Mouse (Mus musculus) liver, embryonic 15.5 days (tissue): ENCODE measurements around the gene Dhdds. TPM values are rescaled to one million over a fixed set of nuclear protein-coding genes. Genes with fewer than 3 reads are reported as not detected.
A peak's percentile ranks its signal among the peaks of the same experiment; 100 is the strongest.

Source experiments
- ATAC-seq: fragments of 200-750 bp; cut with Nextera tagmentation; 2 replicates; pipeline ENCODE4 v1.8.0; 2017; ENCODE audit warnings: moderate number of reproducible peaks, mild to moderate bottlenecking, moderate library complexity; ENCODE audit not compliant: insufficient read depth
- H3K27ac ChIP-seq: fragments of 300-500 bp; sonication (generic); replicated peaks from 2 replicates; pipeline ENCODE4 v1.5.1; 2015; ENCODE audit warnings: mild to moderate bottlenecking, inconsistent platforms
- H3K27me3 ChIP-seq: fragments of 300-500 bp; sonication (generic); 2 replicates; pipeline ENCODE4 v1.6.1; 2015; ENCODE audit warnings: mild to moderate bottlenecking, inconsistent platforms
- H3K36me3 ChIP-seq: fragments of 300-500 bp; sonication (generic); replicated peaks from 2 replicates; pipeline ENCODE4 v1.6.1; 2015; ENCODE audit warnings: moderate library complexity, mild to moderate bottlenecking, inconsistent platforms
- H3K4me1 ChIP-seq: fragments of 300-500 bp; sonication (generic); replicated peaks from 2 replicates; pipeline ENCODE4 v1.6.1; 2015; ENCODE audit warnings: inconsistent platforms
- H3K4me2 ChIP-seq: fragments of 300-500 bp; sonication (generic); 2 replicates; pipeline ENCODE4 v1.6.1; 2015; ENCODE audit warnings: moderate library complexity, mild to moderate bottlenecking, inconsistent platforms
- H3K4me3 ChIP-seq: fragments of 300-500 bp; sonication (generic); replicated peaks from 2 replicates; pipeline ENCODE4 v1.5.1; 2015; ENCODE audit warnings: mild to moderate bottlenecking, inconsistent platforms
- H3K9ac ChIP-seq: fragments of 300-500 bp; sonication (generic); 2 replicates; pipeline ENCODE4 v1.6.1; 2015; ENCODE audit warnings: moderate library complexity, mild to moderate bottlenecking, inconsistent platforms
- H3K9me3 ChIP-seq: fragments of 300-500 bp; sonication (generic); replicated peaks from 2 replicates; pipeline ENCODE4 v1.6.1; 2016; ENCODE audit warnings: inconsistent platforms
- WGBS: fragments of 180-500 bp; shearing (Covaris S2); methylation state at CpG from one replicate; pipeline ENCODE4 v1.1.7; 2015; ENCODE audit warnings: mixed read lengths; ENCODE audit not compliant: insufficient replicate concordance; 5-methylcytosine and 5-hydroxymethylcytosine counted together
- polyA plus RNA-seq: library from polyadenylated mRNA; unstranded; fragments of >200 nt; fragmentation: Nextera tagmentation; extraction: Ambion mirVana; gene quantifications from 2 replicates; pipeline ENCODE4 v1.2.1, GENCODE M21; 2015

Gene Dhdds
- polyA plus RNA-seq, 1 experiment from 2014 or later: 17.1 TPM

DNA sequence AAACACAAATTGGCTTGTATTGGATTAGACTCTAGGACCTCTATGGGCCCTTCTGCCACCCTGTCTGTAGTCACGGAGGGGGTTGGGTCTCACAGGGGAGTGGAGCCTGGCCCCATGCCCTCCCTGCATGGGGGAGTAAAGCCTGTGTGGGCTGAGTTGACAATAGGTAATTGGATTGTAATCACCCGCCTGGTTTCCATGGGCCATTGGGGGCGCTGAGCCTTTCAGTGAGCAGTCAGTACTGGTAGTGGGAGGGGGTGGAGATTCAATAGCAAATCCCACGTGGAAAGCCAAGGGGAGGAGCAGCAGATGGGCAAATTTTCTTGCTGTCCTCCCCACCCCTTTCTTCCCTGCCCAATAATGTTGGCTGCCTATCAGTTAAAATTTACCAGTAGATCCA is 30.5 kb downstream of the Dhdds start:
- H3K27me3 ChIP-seq: no peaks in the 10 kb centered on the region
- H3K4me3 ChIP-seq: no peak overlapping the region
- ATAC-seq: no peak
- H3K9ac ChIP-seq: no peak overlapping the region
- H3K4me1 ChIP-seq: peaks cover 35% of the 10 kb centered on the region
- H3K36me3 ChIP-seq: peaks cover 35% of the 10 kb centered on the region
- H3K4me2 ChIP-seq: no peak overlapping the region
- no peaks in the 10 kb centered on the region for H3K9me3 ChIP-seq
- no peak overlapping the region for H3K27ac ChIP-seq
- 59% methylated on average over 4 of the region's 4 CpGs for WGBS

DNA sequence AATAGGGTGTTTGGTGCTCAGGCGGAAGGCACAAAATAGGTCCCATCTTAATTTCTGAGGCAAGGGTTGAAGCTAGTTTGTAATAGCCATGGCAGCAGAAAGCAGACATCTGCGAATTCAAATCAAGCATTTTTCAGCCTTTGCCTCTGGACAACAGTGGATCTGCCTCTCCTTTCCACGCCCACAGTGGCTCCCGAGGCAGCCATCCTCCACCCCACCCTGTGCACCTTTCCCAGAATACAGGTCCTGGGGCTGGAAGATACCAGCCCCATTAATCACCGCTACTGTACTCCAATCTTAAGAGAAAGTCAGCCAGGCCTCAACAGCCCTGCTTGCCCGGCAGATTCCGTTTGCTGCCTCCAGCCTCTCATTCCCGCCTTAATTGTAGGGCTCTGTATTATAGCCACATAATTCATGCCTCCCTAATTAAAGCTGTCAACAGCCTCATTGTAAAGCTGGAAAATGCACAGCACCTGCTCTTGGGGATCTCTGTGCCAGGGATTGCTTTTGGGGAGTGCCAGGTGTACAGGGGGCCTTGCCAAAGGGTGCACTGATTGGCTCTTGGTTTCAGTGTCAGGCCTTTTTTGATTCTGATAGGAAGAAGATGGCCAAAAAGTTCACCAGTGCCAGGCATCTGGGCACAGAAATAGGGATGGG is 31.5 kb downstream of the Dhdds start:
- H3K27me3 ChIP-seq: no peaks in the 10 kb centered on the region
- peak overlapping the region; percentile 91; the same call in 1 of the 2 replicates for H3K4me3 ChIP-seq
- H3K9me3 ChIP-seq: no peaks in the 10 kb centered on the region
- ATAC-seq: no peak
- H3K27ac ChIP-seq: peak overlapping the region; percentile 98
- H3K4me1 ChIP-seq: peaks cover 35% of the 10 kb centered on the region
- peak overlapping the region; percentile 99 for H3K4me2 ChIP-seq
- peaks cover 36% of the 10 kb centered on the region for H3K36me3 ChIP-seq
- 70% methylated on average over 8 of the region's 8 CpGs for WGBS
- H3K9ac ChIP-seq: peak overlapping the region; percentile 99

DNA sequence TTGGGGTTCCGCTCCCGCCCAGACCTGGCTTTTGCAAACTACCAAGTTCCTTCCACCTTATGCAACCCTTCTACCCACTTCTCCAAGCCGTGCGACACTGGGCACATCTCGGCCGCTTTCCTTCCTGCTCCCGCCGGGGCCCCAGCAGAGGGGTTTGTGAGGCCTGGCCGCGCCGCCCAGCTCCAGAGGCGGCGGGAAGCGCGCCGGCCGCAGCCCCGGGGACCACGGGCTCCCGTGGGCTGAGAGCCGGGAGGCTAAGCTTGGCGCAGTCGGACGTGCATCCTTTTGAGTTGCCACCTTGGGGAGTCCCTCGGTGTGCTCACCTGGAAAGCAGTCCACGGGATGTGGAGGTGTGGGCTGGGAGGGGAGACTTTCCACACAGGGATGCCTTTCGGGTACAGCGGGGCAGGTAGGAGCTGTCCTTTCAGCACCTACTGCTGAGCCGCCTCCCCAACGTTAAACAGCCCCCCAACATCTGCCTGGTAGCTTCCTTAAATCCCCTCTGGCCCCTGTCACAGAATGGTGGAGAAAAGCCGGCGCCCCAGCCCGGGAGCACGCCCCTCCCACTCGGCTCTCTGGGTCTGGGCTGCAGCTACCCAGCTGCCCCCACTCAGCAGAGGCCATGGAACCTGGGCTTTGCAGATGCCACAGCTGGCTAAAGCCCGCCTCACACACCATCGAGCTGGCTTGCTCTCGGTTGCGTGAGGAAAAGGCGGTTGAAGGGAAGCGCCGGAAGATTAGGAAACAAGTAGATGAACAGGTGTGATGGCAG is 32.4 kb downstream of the Dhdds start, which contains the start of gene Hmgn2:
Gene Hmgn2 (minus strand): TSS at position 501 of the 772 bp plus-strand sequence.
- Histone ChIP-seq H3K9ac (peak within 1 kb of the TSS; percentile 99), H3K36me3 (peaks cover 45% of the 10 kb centered on the region), H3K27ac (peak within 1 kb of the TSS; percentile 98), H3K4me3 (peak within 1 kb of the TSS; percentile 91), H3K4me1 (peaks cover 37% of the 10 kb centered on the region), H3K9me3 (no peaks in the 10 kb centered on the region), H3K4me2 (peak within 1 kb of the TSS; percentile 99), H3K27me3 (no peaks in the 10 kb centered on the region)
- ATAC-seq: peak; percentile 56
- under 1% methylated on average over 42 of the region's 42 CpGs for WGBS

DNA sequence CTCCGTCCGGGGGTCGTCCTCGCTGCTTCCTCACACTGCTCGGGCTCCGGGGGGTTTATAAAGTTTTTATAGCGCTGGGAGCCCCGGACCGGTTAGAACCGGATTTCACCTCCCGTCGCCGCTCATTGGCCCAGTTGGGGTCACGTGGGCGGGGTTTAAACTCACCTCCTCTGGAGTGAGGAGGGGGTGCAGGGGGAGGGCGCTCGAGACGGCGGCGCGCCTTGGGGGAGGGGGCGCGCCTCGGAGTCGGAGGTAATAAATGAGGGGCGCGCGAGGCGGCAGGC is 32.9 kb downstream of the Dhdds start:
- Histone ChIP-seq H3K4me1 (peaks cover 38% of the 10 kb centered on the region), H3K27me3 (no peaks in the 10 kb centered on the region), H3K27ac (peak overlapping the region; percentile 98), H3K9me3 (no peaks in the 10 kb centered on the region), H3K4me2 (peak overlapping the region; percentile 99), H3K9ac (peak overlapping the region; percentile 99), H3K4me3 (peak overlapping the region; percentile 91), H3K36me3 (peaks cover 47% of the 10 kb centered on the region)
- peak; percentile 71 for ATAC-seq
- WGBS: under 1% methylated on average over 29 of the region's 29 CpGs

DNA sequence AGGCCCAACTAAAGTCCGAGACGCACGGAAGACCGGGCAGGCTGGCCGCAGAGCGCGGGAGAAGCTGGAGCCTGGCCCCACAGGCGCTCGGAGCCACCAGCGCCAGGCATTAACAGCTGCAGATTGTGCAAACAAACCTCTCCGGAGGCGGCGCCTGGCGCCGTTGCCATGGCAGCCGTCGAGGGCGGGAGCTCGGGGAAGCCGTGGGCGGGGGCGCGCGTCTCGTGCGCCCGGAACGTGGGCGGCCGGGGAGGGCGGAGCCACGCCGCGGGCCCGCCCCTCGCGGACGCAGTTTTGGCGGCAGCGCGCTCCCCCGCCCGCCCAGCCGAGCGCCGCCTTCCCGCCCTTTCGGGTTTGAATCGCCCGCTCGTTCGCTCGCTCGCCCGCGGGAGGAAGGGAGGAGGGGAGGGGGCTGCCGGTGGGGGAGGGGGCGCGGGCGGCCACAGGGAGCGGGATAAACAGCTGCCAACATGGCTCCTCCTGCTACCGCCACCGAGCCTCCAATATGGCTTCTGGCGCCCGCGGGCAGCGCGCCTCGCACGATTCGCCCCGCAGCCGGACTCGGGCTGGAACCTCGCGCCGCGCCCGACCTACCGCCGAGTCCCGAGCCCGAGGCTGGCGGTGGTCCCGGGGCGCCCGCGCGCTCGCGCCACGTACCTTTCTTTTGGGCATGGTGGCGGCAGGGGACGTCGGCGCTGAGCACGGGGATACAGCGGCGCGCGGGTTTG is 33.4 kb downstream of the Dhdds start:
- Histone ChIP-seq H3K27ac (peak overlapping the region; percentile 98), H3K4me3 (peak overlapping the region; percentile 91), H3K4me2 (peak overlapping the region; percentile 99), H3K9ac (peak overlapping the region; percentile 99), H3K4me1 (peaks cover 38% of the 10 kb centered on the region), H3K27me3 (no peaks in the 10 kb centered on the region), H3K36me3 (peaks cover 47% of the 10 kb centered on the region), H3K9me3 (no peaks in the 10 kb centered on the region)
- WGBS: under 1% methylated on average over 97 of the region's 101 CpGs
- ATAC-seq: peak; percentile 78

DNA sequence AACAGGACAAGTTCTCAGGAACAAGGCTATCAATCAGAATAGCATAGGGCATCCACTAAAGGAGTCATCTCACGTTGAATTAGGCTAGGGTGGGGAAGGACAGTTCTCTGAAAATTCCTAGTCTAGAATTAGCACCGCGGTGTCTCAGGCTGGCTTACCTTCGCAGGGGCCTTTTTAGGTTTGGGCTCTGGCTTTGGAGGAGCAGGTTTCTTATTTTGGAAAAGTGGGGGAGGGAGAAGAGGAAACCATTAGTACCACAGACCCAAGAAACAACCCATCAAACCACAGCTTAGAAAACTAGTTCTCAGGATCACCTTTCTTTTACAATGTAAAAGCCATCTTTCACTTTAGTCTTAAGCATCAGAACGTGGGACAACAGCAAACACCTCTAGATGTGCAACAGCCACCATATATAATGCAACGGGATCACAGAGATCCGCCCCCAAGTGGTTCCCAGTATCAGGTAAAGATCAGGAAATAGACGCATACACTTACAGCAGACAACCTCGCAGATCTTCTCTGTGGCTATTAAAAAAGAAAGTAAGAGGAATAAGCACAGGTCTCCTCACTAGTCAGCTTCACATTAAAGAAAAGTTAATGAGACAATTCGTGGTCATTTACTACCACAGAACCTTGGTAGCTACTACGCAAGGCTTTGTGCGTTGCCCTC is 34.3 kb downstream of the Dhdds start:
- H3K4me2 ChIP-seq: peak overlapping the region; percentile 78
- H3K27ac ChIP-seq: peak overlapping the region; percentile 78
- H3K27me3 ChIP-seq: no peaks in the 10 kb centered on the region
- WGBS: 35% methylated on average over 12 of the region's 12 CpGs
- peak overlapping the region; percentile 91 for H3K4me3 ChIP-seq
- no peaks in the 10 kb centered on the region for H3K9me3 ChIP-seq
- H3K9ac ChIP-seq: peak overlapping the region; percentile 63
- ATAC-seq: no peak
- H3K36me3 ChIP-seq: peaks cover 46% of the 10 kb centered on the region
- peaks cover 38% of the 10 kb centered on the region for H3K4me1 ChIP-seq

DNA sequence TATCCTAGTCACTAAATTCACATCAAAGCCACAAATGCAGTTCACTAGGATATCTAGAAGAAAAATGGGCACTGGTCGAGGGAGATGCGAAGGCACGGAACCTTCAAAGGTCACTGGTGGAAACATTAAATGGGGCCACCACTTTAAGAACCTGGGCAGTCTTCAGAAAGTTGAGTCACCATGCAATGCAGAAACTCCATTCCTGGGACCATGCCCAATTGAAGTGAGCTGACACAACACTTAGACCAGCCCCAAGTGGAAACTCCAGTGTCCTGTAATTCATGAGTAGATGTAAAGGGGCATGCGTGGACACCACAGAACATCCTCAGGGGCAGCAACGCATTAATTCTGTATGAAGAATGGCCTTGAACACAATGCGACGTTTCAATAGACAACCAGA is 38.2 kb downstream of the Dhdds start:
- no peak overlapping the region for H3K4me3 ChIP-seq
- peaks cover 18% of the 10 kb centered on the region for H3K4me1 ChIP-seq
- no peak overlapping the region for H3K4me2 ChIP-seq
- H3K36me3 ChIP-seq: peaks cover 40% of the 10 kb centered on the region
- no peak overlapping the region for H3K9ac ChIP-seq
- H3K9me3 ChIP-seq: no peaks in the 10 kb centered on the region
- ATAC-seq: no peak
- H3K27me3 ChIP-seq: no peaks in the 10 kb centered on the region
- no peak overlapping the region for H3K27ac ChIP-seq
- WGBS: 87% methylated on average over 7 of the region's 7 CpGs

DNA sequence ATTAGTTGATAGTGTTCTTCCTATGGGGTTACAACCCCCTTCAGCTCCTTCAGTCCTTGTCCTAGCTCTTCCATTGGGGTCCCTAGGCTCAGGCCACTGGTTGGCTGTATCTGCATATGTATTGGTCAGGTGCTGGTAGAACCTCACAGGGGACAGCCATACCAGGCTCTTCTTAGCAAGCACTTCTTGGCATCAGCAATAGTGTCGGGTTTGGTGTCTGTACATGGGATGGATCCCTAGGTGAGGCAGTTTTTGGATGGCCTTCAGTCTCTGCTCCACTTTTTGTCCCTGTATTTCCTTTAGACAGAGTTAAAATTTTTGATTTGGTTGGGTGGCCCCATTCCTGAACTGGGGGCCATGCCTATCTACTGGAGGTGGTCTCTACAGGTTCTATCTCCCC is 41.8 kb downstream of the Dhdds start:
- no peak overlapping the region for H3K4me2 ChIP-seq
- no peaks in the 10 kb centered on the region for H3K9me3 ChIP-seq
- H3K36me3 ChIP-seq: peaks cover 17% of the 10 kb centered on the region
- no peak overlapping the region for H3K27ac ChIP-seq
- no peak overlapping the region for H3K9ac ChIP-seq
- H3K4me1 ChIP-seq: 0 out of 2 replicates have a peak, but pooled peaks cover 3% of the 10 kb centered on the region
- H3K4me3 ChIP-seq: no peak overlapping the region
- no peak for ATAC-seq
- no peaks in the 10 kb centered on the region for H3K27me3 ChIP-seq
- WGBS: 45% methylated on average over 1 of the region's 1 CpGs

DNA sequence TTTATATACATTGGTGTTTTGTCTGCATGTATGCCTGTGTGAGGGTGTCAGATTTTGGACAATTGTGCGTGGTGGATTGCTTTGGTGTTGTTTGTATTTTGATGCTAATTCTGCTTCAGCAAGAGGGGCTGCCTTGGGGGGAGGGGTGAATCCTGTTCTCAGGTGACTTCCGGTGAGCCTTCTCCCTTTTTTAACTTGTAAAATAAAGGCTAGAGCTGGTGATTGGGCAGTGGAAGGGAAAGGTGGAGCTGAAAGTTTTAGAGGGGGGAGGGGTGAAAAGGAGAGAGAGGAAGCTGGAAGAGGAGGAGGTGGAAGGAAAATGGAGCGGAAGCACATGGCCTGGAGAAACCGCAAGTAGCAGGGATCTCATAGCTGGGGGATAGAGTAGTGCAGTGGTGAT is 44.4 kb downstream of the Dhdds start:
- Histone ChIP-seq H3K27me3 (no peaks in the 10 kb centered on the region), H3K9ac (no peak overlapping the region), H3K36me3 (no peaks in the 10 kb centered on the region), H3K4me1 (no peaks in the 10 kb centered on the region), H3K4me2 (no peak overlapping the region), H3K4me3 (no peak overlapping the region), H3K27ac (no peak overlapping the region), H3K9me3 (no peaks in the 10 kb centered on the region)
- 56% methylated on average over 4 of the region's 4 CpGs for WGBS
- no peak for ATAC-seq

DNA sequence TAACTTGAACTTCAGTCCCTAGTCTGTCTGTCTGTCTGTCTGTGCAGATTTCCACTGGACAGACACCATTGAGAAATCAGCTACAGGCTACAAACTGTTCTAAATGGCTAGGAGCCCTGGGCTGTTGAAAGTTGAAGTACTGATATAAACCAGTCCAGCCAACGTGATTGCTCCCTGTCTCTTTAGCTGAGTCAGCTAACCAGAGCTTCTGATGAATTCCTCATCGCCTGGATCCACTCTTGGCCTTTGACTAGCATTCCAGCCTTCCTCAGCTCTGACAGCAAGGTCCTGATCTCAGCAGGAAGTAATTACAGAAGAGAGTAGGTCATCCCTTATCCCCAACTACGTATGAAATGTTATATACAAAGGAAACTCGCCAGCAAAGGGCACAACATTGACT is 54.0 kb downstream of the Dhdds start:
- H3K27me3 ChIP-seq: no peaks in the 10 kb centered on the region
- no peak overlapping the region for H3K9ac ChIP-seq
- H3K4me2 ChIP-seq: no peak overlapping the region
- H3K4me3 ChIP-seq: no peak overlapping the region
- H3K27ac ChIP-seq: no peak overlapping the region
- no peaks in the 10 kb centered on the region for H3K36me3 ChIP-seq
- ATAC-seq: no peak
- H3K9me3 ChIP-seq: no peaks in the 10 kb centered on the region
- WGBS: 53% methylated on average over 4 of the region's 4 CpGs
- H3K4me1 ChIP-seq: 0 out of 2 replicates have a peak, but pooled peaks cover 4% of the 10 kb centered on the region

DNA sequence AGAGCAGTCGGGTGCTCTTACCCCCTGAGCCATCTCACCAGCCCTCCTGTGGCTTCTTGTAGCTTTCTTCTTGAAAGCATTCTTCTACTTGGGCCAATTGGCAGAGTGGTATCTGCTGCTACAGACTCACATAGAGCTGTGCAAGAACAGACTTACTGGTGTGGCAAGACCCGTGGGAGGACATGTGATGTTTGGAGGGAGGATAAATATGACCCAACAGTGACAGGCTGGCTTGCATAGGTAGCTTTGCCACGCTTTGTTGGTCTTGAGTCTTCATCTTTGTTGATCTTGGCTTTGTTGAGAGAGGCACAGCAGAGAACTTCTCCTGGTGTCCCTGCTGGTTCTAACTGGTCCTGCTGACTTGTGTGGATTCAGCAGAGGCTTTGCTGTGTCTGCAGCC is 56.9 kb downstream of the Dhdds start:
- no peak overlapping the region for H3K4me2 ChIP-seq
- H3K27ac ChIP-seq: no peak overlapping the region
- no peak overlapping the region for H3K9ac ChIP-seq
- no peak overlapping the region for H3K4me3 ChIP-seq
- H3K9me3 ChIP-seq: no peaks in the 10 kb centered on the region
- H3K4me1 ChIP-seq: peaks cover 10% of the 10 kb centered on the region
- no peaks in the 10 kb centered on the region for H3K27me3 ChIP-seq
- no peak for ATAC-seq
- WGBS: 65% methylated on average over 3 of the region's 3 CpGs
- H3K36me3 ChIP-seq: no peaks in the 10 kb centered on the region
